Mouse (Mus musculus) left cerebral cortex, adult 8-10 months (tissue): ENCODE results near the gene Gm17606. TPM values are rescaled to one million over a fixed set of nuclear protein-coding genes. Genes with fewer than 3 reads are reported as not detected.
"Not testable (repeated sequence)": the region's sequence is repeated elsewhere in the genome, so short reads cannot be mapped to it uniquely, and the experiment has no call there.

ENCODE experiments used
- DNase-seq, 2 experiments: peaks; one replicate each; pipeline ENCODE4 v3.0.0; 2022; ENCODE audit warnings: low spot score in 2 of 2
- total RNA-seq, 4 experiments: library from RNA; stranded (reverse); gene quantifications; 2 replicates each; pipeline ENCODE4 v1.2.4; 2022

Gm17606 gene
- not detected for total RNA-seq

DNA sequence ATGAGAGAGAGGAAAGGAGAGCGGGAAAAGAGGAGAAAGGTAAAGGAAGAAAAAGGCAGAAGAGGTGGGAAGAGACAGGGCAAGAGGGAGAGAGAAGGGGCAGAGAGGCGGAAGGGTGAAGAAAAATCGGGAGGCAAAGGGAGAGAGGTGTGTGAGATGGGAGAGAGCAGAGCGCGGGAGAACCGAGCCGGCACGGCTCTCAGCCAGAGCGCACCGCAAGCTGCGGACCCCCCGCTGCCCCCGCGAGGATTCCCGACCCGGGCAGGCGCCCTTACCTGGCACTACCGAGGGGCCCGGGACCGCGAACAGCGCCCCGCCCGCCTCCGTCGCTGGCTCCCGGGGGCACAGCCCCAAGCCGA, at the start of gene Gm17606:
Gene Gm17606, plus strand, starts transcription at position 7 of the 359 bp plus-strand sequence.
- DNase-seq: no peak

DNA sequence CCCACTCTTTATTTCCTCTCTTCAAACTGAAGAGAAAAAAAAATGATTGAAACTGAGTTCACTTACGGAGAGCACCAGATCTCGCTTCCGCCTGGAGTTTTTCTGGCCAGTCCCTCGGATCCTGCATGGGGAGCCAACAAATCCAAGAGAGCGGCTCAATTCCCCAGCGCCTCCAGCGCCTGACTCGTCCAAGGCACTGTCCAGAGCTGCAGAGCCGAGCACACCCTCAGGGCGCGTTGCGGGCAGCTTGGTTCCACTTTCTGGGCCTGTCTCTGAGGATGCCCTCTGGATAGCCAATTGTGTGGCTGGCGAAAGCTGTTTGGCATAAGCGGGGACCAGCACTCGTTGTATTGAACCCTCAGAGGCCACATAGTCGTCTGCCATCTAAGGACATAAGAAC, 49.7 kb upstream of the Gm17606 start:
- DNase-seq: no peak

DNA sequence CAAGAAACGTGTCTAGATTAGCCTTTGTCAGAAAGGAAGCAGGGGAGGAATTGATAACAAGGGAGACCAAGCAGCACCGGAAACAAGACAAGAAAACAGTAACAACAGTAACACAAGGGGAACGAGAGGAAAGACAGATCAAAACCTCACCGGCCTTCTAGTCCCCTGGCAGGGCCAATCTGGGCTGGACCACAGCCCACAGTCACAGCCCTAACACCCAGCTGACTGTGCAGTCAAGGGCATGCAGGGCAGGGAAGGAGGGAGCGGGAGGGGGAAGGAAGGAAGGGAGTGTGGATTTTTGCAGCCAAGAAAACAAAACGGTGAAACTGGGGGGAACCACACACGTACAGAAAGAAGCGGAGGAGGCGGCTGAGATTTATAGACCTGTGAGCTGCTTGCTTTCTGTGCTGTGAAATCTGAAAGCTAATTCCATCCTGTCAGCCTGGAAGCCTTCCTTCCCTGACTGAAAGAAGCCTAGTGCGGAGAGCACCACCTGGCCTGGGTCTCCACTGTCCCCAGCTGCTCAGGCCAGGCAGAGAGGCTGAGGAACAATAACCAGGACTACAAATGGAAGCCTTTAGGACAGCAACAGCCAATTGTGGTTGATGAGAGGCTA, 48.3 kb upstream of the Gm17606 start:
- DNase-seq: peak in 1 of 2 experiments; percentile 55

DNA sequence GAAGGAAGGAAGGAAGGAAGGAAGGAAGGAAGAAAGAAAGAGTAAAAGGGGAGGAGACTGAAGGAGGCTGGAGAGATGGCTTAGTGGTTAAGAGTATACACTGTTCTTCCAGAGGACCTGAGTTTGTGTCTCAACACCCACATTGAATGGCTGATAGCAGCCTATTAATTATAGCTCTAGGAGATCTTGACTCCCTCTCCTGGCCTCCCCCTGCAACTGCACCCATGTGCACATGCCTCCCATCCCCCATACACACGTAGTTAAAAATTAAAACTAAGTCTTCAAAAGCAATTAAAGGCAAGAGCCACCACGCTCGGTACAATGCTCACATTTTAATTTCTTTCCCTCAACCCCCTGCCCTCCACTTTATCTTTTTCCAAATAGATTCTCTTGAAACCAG, 46.7 kb upstream of the Gm17606 start:
- DNase-seq: no peak

DNA sequence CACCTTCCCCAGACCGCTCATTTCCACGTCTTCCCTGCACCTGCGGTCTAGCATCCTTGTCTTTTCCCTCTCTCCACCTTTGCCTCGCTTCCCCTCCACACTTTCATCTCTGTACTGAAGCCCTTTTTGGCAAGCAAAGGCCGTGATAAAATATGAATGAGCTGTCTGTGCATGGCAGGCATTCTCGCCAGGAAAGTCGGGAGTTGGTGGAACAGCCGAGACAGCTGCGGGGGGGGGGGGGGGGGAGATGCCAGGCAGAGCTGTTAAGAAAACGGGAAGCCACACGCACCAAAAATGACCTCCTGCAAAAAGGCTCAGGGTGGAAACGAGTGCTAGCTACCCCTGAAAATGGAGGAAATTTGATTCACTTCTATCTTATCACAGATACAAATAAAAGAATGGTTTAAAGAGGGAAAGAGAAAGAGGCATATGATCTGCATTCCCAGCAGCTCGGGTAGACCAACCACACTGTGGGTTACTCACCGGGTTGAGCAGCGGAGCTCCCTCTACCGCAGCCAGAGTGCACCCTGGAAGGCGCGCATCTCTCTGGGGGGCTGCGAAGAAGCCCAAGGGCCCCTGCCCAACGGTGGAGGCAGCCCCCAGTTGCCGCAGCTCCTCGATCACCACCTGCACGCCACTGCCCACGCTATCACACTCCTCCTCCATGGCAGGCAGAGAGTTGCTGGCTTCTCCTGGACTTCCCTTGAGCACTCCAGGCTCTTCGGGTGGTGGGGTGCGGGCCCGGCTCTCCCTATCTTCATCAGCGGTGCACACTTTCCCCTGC, 45.9 kb upstream of the Gm17606 start:
- DNase-seq: peak in 1 of 2 experiments; percentile 52

DNA sequence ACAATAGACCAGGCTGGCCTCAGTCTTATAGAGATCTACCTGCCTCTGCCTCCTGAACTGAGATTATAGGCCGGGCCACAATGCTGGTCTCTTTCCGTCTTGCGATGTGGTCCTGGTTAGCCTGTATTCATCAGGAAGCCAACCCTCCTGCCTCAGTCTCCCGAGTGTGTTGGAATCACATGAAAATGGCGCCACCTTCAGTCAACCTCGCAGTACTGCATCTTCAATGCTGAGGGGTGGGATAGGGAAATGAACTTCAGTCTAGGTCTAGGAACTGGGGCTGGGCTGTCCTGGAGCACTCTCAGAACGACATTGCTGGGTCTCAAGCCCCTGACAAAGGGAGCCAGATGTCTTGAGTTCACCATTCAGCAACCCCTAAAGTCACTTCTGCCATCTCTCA, 43.7 kb upstream of the Gm17606 start:
- no peak for DNase-seq

DNA sequence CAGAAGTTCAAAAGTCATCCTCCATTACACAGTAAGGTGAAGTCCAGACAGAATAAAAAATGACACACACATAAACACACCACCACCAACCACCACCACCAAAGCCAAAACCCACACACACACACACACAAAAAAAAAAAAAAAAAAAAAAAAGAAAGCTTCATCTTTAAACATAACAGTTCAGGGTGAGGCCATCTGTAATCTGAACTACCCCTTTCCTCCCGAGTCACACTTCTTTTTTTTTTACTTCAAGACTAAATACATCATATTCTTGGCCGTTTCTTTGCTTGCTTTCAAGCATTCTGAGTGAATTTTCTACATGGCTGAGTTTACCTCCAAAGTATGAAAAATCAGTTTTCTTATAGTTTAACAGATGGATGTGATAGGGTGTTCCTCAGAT, 39.2 kb upstream of the Gm17606 start:
- no peak for DNase-seq

DNA sequence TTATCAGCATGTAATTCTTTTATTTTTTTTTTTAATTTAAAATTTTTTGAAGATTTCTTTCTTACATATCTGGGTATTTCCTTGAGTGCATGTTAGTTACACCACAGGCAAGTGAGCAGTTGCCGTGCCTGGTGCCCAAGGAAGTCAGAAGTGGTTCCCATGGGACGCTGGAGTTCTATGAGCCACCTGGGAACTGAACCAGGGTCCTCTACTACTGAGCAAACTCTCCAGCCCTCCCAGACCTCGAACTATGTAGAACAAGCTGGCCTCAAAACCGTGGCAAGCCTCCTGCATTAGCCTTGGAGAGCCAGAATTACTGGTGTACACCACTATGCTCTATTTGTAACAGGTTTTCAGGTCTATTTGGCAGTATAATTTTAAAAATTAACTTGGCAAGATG, 38.1 kb upstream of the Gm17606 start:
- DNase-seq: no peak

DNA sequence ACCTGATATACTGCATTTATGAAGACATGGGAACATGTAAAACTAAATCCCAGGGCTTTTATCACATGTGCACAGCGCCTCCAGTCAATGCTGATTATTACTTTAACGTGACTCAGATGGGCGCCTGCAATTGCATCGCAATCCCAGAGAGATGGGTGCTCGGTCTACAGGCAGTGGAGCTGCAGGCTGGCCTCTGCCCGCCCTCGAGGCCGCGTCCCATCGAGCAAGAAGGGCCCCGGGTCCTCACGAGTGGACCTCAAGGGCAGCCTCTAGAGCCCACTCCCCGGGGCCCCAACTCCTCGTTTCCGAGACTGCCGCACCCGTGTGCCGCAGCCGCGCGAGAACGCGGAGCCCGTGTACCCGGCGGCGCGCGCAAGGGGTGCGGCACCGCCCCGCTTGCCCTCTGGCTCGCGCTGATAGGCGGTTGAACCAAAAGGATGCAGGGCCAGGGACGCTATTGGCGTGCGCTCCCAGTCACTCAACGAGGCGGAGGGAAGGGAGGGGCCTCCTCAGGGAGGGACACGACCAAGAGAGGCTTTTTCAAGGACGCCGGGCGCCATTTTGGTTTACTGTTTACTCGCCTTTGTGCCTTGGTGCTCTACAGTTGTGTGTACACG, 37.6 kb upstream of the Gm17606 start:
- peak; percentile 84 to 96 for DNase-seq

DNA sequence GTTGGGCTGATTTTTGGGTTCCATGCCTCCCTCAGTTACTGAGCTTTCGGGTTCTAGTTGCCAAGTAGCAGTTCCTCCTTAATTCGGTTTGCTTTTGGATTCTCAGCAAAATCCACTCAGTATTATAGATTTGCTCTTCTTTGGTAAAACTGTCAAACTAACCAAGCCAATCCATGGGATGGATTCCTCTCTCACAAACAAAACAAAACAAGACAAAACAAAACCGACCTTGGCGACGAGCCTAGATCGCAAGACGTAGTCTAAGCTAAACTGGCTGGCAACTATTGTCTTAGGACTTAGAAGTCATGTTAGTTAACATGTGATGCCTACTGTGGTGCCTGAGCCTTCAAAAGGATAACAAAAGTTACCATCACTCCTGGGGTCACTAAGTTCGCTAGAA, 37.1 kb upstream of the Gm17606 start:
- DNase-seq: no peak

DNA sequence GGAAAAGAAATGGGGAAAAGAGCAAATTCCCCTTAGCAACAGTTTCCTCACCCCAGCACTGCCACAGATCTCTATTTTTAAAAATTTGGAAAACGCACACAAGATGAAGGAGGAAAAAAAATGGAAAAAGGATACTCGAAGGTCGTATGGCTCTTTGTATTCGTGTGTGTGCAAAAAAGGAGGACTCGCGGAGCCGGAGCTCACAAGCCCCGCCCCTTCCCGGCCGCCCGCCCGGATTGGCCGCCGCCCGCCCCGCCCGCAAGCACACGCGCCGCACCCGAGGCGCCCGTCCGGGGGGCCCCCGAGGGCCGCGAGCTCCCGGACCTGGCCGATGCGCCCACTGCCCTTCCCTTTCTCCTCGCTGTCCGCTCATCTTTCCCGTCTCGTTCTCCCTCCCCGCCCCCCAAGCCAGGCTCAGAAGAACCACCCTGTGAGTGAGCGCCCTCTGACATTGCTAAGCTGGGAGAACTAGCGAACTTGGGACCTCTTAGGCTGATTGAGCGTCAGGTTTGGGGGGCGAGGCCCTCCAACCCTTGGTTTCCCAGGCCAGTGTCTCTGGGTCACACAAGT, 34.9 kb upstream of the Gm17606 start, which contains the start of gene 4931414P19Rik:
Gene 4931414P19Rik, minus strand, starts transcription at position 242 of the 570 bp plus-strand sequence.
- peak in 1 of 2 experiments; percentile 54 for DNase-seq

DNA sequence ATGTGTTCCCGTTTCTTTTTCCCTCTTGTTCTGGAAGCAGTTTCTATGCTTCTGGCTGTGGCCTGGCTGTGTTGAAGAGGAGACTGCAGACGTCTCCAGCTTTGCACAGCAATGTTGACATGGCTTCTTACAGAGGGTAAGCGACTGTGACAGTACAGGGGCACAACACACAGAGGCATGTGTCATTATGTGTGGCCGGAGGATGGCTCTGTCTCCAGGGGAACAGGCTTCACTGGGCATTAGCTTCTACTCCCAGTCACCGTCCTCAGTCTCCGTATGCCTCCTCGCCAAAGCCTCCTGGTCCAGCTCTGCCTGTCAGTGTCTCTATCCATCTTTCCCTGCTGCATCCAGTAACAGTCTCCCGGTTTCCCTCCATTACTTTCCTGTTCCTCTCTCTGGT, 33.5 kb upstream of the Gm17606 start:
- DNase-seq: no peak

DNA sequence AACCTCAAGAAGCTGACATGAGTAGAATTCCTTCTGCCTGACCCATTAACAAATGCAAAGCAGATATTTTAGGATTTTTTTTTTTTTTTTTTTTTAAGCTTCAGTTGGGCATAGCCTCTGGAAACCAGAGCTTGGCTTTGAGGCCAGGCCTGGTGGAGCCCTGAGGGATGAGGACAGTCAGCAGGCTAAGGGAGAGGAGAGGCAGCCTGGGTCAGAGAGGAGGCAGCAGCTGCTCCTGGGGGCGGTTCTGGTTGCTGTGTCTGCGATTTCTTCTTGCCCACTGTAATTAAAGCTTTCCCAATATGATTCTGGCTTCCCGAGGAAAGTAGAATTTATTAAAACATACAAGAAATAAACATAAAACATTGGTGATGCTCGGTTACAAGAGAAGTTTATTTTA, 31.5 kb upstream of the Gm17606 start:
- no peak for DNase-seq

DNA sequence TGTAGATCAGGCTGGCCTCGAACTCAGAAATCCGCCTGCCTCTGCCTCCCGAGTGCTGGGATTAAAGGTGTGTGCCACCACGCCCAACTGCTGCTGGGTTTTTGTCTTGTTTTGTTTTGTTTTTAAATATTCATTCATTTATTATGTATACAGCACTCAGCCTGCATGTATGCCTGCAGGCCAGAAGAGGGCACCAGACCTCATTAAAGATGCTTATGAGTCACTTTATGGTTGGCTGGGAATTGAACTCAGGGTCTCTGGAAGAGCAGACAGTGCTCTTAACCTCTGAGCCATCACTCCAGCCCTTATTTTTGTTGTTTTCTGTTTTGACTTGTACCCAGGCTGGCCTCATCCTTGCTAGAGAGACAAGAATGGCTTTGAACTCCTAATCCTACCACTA, 30.8 kb upstream of the Gm17606 start:
- DNase-seq: no peak

DNA sequence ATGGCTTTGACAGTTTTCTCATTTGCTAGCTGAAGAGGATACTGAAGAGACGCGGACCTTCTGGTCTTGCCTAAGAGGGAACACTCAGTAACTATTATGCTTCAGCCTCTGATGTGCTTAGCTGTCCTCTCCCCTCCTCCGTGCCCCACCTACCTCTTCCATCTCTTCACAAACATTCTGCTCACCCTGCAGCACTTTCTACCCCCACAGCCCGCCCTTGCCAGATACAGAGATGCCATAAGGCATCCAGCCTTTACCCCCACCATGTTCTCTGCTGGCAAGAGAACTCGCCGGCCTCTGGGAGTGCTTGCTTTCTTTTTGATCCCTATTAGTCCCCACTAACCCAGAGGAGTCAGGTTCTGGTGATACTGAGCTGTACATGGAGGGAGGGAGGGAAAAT, 30.1 kb upstream of the Gm17606 start:
- peak in 1 of 2 experiments; percentile 63 for DNase-seq

DNA sequence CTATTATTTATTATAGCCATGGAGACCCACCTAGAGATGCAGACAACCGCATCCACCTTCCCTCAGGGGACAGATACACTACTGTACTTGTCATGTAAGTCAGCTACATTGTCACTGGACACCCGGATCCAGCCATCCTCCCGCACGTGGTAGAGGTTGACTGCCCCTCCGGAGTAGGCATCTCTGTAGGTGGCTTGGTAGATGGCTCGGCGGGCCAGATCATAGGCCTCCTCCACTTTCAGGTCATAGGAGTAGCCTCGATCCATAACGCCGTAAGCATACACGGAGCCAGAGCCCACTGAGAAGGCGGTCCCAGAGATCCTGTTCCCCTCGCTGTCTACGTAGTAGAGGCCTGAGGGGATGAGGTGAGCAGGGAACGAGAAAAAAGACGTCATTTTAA, 26.6 kb upstream of the Gm17606 start:
- not testable (repeated sequence) for DNase-seq

DNA sequence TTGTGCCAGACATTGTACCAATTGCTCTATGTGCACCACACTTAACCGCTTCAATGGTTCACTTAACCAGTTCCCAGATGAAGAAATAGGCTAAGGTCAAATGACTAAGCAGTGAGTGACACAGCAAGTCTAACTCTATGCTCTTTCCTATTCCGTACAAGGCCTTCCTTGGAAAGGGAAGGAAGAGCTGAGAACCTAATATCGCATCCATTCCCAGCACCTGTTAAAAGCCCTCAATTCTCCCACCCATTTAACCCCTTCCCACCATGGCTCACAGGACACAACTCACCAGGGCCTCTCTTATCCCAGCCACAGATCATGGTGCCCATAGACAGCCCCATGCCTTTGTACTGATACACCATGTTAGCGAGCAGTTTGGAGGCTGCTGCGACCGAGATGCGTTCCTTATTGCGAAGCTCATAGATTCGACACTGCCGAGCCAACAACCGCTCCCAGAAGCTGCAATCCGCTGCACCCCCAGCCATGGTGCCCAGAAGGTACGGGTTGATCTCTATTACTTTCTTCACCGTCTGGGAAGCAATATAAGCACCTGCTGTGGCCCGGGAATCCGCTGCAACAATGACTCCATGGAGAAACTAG, 24.4 kb upstream of the Gm17606 start:
- no peak for DNase-seq

DNA sequence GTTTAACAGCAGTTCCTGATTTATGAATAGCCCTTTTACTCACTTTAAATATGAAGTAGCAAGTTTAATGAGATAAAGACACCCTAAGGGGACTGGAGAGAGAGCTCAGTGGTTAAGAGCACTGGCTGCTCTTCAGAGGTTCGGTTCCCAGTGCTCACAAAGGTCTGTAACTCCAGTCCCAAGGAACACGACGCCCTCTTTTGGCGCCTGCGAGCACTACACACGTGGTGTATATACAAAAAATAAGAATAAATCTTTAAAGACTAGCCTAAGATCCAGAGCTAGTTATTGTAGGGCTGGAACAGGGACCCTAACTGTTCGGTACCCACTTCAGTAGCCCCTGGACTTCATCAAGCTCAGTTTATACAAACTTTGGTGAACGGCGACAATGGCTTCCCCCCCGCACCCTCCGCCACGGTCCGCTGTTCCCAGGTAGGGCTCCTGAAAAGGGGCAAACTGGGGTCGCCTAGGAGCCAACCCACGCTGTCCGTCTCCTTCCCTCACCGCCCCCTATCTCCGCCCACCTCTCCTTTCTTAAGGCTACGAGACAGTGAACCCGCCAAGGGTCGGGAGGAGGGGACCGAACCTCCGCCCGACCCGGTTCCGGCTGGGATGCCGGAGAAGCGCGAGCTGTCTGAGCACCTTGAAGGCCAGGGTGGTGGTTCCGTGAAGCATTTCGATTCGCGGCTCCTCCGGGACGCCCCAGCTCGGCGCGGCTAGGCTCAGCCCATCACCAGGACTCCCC, 23.4 kb upstream of the Gm17606 start:
- no peak for DNase-seq

DNA sequence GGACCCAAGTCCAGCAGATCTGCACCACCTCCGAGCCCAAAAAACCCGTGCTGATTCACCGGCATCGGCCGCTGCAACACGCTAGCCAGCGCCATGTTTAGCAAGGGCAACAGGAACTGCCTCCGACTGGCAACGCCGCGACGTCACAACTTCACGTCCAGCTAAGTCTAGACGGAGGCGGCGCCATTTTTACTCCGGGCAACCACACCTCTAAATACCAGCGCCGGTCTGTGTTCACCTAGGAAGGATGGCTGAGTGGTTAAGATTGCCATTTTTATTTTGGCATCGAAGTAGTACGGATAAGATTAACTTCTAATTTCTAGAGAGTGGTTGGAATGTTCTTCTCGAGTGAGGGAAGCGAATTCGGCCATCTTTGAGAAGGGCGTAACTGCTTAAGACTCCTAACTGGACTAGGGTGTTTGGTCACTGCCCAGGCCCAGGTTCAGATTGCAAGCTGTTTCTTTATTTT, 22.8 kb upstream of the Gm17606 start, which contains the start of gene Psmb5:
Gene Psmb5, minus strand, starts transcription at position 126 of the 469 bp plus-strand sequence.
- DNase-seq: peak; percentile 88 to 93

DNA sequence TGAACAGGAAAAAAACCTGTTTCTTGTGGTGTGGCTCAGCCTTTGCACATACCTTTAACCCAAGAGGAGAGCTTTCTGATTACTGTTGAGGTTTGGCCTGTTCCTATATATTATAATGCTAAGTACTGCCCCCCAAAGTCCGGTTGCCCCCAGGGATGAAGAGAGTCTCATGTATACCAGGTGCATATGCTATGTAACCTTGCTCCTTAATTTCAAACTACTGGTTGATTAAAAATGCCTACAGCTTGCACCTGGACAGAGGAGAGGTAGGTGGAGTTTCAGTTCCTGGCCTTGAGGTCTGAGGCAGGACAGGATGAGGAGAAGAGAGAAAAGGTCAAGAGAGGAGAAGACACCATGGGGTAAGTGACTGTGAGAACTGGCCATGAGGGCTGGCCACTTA, 19.6 kb upstream of the Gm17606 start, which contains the start of gene Psmb11:
Gene Psmb11, plus strand, starts transcription at position 301 of the 400 bp plus-strand sequence.
- DNase-seq: no peak

DNA sequence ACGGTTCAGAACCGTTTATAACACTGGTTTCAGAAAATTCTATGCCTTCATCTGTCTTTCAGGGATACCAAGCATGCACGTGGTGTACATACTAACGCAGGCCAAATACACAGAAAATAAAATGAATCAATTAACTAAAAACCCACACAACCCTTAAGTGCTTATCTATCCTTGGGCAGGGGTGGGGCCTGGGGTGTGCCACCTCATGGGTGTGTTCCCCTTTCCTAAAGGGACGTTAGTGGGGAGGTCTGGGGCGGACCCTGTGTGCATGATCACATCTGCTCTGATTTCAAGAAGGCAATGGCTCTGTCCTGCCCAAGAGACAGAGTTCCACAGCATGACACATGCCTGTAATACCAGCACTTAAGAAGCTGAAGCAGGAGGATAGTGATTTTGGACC, 17.4 kb upstream of the Gm17606 start:
- no peak for DNase-seq
